Mouse (Mus musculus) midbrain, embryonic 16.5 days (tissue): Measurements from ENCODE around the gene Stac. TPM values are rescaled to one million over a fixed set of nuclear protein-coding genes. Genes with fewer than 3 reads are reported as not detected.

Experiments
- ATAC-seq: fragments of 200-750 bp; cut with Nextera tagmentation; 2 replicates; pipeline ENCODE4 v1.8.0; 2017; ENCODE audit warnings: moderate TSS enrichment
- H3K27ac ChIP-seq: fragments of 300-500 bp; sonication (generic); 2 replicates; pipeline ENCODE4 v1.5.1; 2014; ENCODE audit warnings: mild to moderate bottlenecking, low read length, mixed read lengths
- H3K27me3 ChIP-seq: fragments of 300-500 bp; sonication (generic); 2 replicates; pipeline ENCODE4 v1.6.1; 2014; ENCODE audit warnings: low read depth, low read length, mixed read lengths; ENCODE audit not compliant: control insufficient read depth, insufficient read depth
- H3K36me3 ChIP-seq: fragments of 300-500 bp; sonication (generic); 2 replicates; pipeline ENCODE4 v1.6.1; 2014; ENCODE audit warnings: mild to moderate bottlenecking, low read length, moderate library complexity, mixed read lengths; ENCODE audit not compliant: control insufficient read depth, insufficient read depth
- H3K4me1 ChIP-seq: fragments of 300-500 bp; sonication (generic); 2 replicates; pipeline ENCODE4 v1.6.1; 2014; ENCODE audit warnings: mild to moderate bottlenecking, low read length, mixed read lengths; ENCODE audit not compliant: control insufficient read depth, insufficient read depth
- H3K4me2 ChIP-seq: fragments of 300-500 bp; sonication (generic); 2 replicates; pipeline ENCODE4 v1.6.1; 2014; ENCODE audit warnings: mild to moderate bottlenecking, low read length, mixed read lengths
- H3K4me3 ChIP-seq: fragments of 300-500 bp; sonication (generic); 2 replicates; pipeline ENCODE4 v1.5.1; 2014; ENCODE audit warnings: low read depth, mild to moderate bottlenecking, low read length, moderate library complexity, mixed read lengths
- H3K9ac ChIP-seq: fragments of 300-500 bp; sonication (generic); 2 replicates; pipeline ENCODE4 v1.6.1; 2014; ENCODE audit warnings: low read depth, low read length, mixed read lengths
- H3K9me3 ChIP-seq: fragments of 300-500 bp; sonication (generic); replicated peaks from 2 replicates; pipeline ENCODE4 v1.6.1; 2014; ENCODE audit warnings: mild to moderate bottlenecking, low read length, mixed read lengths; ENCODE audit not compliant: control insufficient read depth, poor library complexity, severe bottlenecking
- WGBS: fragments of 180-500 bp; shearing (Covaris S2); extraction: QIAGEN DNeasy Blood & Tissue Kit; methylation state at CpG from one replicate; pipeline ENCODE4 v1.1.7; 2014; 5-methylcytosine and 5-hydroxymethylcytosine counted together
- polyA plus RNA-seq: library from polyadenylated mRNA; unstranded; fragments of >200 nt; fragmentation: Nextera tagmentation; extraction: Ambion mirVana; gene quantifications from 2 replicates; pipeline ENCODE4 v1.2.1, GENCODE M21; 2015

The Stac gene
- polyA plus RNA-seq, 1 experiment from 2014 or later = 8.6 TPM

- Histone ChIP-seq H3K27me3 (no peaks in the 10 kb centered on the region), H3K4me2 (no peak overlapping the region), H3K9ac (no peak overlapping the region), H3K4me1 (no peaks in the 10 kb centered on the region; the same call in 1 of the 2 replicates), H3K9me3 (no peaks in the 10 kb centered on the region), H3K27ac (no peak overlapping the region), H3K4me3 (no peak overlapping the region), H3K36me3 (no peaks in the 10 kb centered on the region)
- ATAC-seq = no peak
- WGBS = 30% methylated on average over 4 of the region's 4 CpGs
Observed at GRCm38 (mm10) chr9:111575889-111576288, 114.3 kb downstream of the Stac start.

- Histone ChIP-seq H3K4me2 (no peak overlapping the region), H3K36me3 (no peaks in the 10 kb centered on the region), H3K27ac (no peak overlapping the region), H3K4me3 (no peak overlapping the region), H3K9ac (no peak overlapping the region), H3K9me3 (no peaks in the 10 kb centered on the region), H3K27me3 (no peaks in the 10 kb centered on the region), H3K4me1 (no peaks in the 10 kb centered on the region; the same call in 1 of the 2 replicates)
- ATAC-seq = no peak
- 92% methylated on average over 5 of the region's 5 CpGs for WGBS
Observed at GRCm38 (mm10) chr9:111573836-111574235, 116.3 kb downstream of the Stac start.

- Histone ChIP-seq H3K27ac (no peak overlapping the region), H3K36me3 (no peaks in the 10 kb centered on the region), H3K9me3 (no peaks in the 10 kb centered on the region), H3K9ac (no peak overlapping the region), H3K27me3 (no peaks in the 10 kb centered on the region), H3K4me2 (no peak overlapping the region), H3K4me1 (no peaks in the 10 kb centered on the region), H3K4me3 (no peak overlapping the region)
- no peak for ATAC-seq
- WGBS = 87% methylated on average over 5 of the region's 5 CpGs
Observed at GRCm38 (mm10) chr9:111571619-111572018, 118.5 kb downstream of the Stac start.

- no peak for ATAC-seq
- Histone ChIP-seq H3K4me1 (0 out of 2 replicates have a peak, but pooled peaks cover 4% of the 10 kb centered on the region), H3K9ac (no peak overlapping the region), H3K36me3 (no peaks in the 10 kb centered on the region), H3K9me3 (no peaks in the 10 kb centered on the region), H3K27ac (no peak overlapping the region), H3K4me2 (no peak overlapping the region), H3K27me3 (no peaks in the 10 kb centered on the region), H3K4me3 (no peak overlapping the region)
- WGBS = 95% methylated on average over 6 of the region's 6 CpGs
Observed at GRCm38 (mm10) chr9:111564176-111564575, 126.0 kb downstream of the Stac start.

GRCm38 (mm10) chr9:111563226-111563625 lies 126.9 kb downstream of the Stac start:
- H3K4me1 ChIP-seq = 0 out of 2 replicates have a peak, but pooled peaks cover 4% of the 10 kb centered on the region
- H3K4me2 ChIP-seq = no peak overlapping the region
- H3K36me3 ChIP-seq = no peaks in the 10 kb centered on the region
- no peaks in the 10 kb centered on the region for H3K27me3 ChIP-seq
- H3K27ac ChIP-seq = no peak overlapping the region
- H3K4me3 ChIP-seq = no peak overlapping the region
- no peak overlapping the region for H3K9ac ChIP-seq
- ATAC-seq = no peak
- H3K9me3 ChIP-seq = no peaks in the 10 kb centered on the region
- 85% methylated on average over 7 of the region's 7 CpGs for WGBS

GRCm38 (mm10) chr9:111562217-111562988 lies 127.7 kb downstream of the Stac start:
- no peak for ATAC-seq
- no peak overlapping the region for H3K9ac ChIP-seq
- no peak overlapping the region for H3K4me3 ChIP-seq
- H3K27ac ChIP-seq = no peak overlapping the region; the same call in 1 of the 2 replicates
- WGBS = 68% methylated on average over 19 of the region's 19 CpGs
- no peaks in the 10 kb centered on the region for H3K9me3 ChIP-seq
- H3K4me1 ChIP-seq = 0 out of 2 replicates have a peak, but pooled peaks cover 4% of the 10 kb centered on the region
- H3K27me3 ChIP-seq = no peaks in the 10 kb centered on the region
- no peak overlapping the region for H3K4me2 ChIP-seq
- H3K36me3 ChIP-seq = no peaks in the 10 kb centered on the region

GRCm38 (mm10) chr9:111556699-111557098 lies 133.4 kb downstream of the Stac start:
- WGBS = 63% methylated on average over 3 of the region's 3 CpGs
- Histone ChIP-seq H3K4me1 (no peaks in the 10 kb centered on the region), H3K27ac (no peak overlapping the region), H3K36me3 (no peaks in the 10 kb centered on the region), H3K27me3 (no peaks in the 10 kb centered on the region), H3K4me2 (no peak overlapping the region), H3K9me3 (no peaks in the 10 kb centered on the region), H3K9ac (no peak overlapping the region), H3K4me3 (no peak overlapping the region)
- ATAC-seq = no peak

GRCm38 (mm10) chr9:111552865-111553264 lies 137.3 kb downstream of the Stac start:
- no peaks in the 10 kb centered on the region for H3K9me3 ChIP-seq
- WGBS = 61% methylated on average over 3 of the region's 3 CpGs

GRCm38 (mm10) chr9:111551461-111552190 lies 138.5 kb downstream of the Stac start:
- Histone ChIP-seq H3K9me3 (no peaks in the 10 kb centered on the region), H3K4me2 (no peak overlapping the region), H3K4me1 (no peaks in the 10 kb centered on the region), H3K4me3 (no peak overlapping the region), H3K36me3 (no peaks in the 10 kb centered on the region), H3K27ac (no peak overlapping the region), H3K27me3 (no peaks in the 10 kb centered on the region), H3K9ac (no peak overlapping the region)
- ATAC-seq = no peak
- WGBS = 59% methylated on average over 15 of the region's 15 CpGs

More at GRCm38 (mm10) chr9:111552865-111553264, 137.3 kb downstream of the Stac start:
- no peak overlapping the region for H3K4me3 ChIP-seq
- ATAC-seq = no peak
- no peaks in the 10 kb centered on the region for H3K36me3 ChIP-seq
- H3K9ac ChIP-seq = no peak overlapping the region
- no peak overlapping the region for H3K4me2 ChIP-seq
- no peaks in the 10 kb centered on the region for H3K27me3 ChIP-seq
- no peak overlapping the region for H3K27ac ChIP-seq
- no peaks in the 10 kb centered on the region for H3K4me1 ChIP-seq
